Mouse (Mus musculus) erythroblast, embryonic 14.5 days (primary cell): ENCODE data around the gene Kif26b. TPM values are rescaled to one million over a fixed set of nuclear protein-coding genes. Genes with fewer than 3 reads are reported as not detected.

ENCODE experiments used
- H3K27me3 ChIP-seq: 2 replicates; pipeline ENCODE4 v1.6.1; 2012; ENCODE audit warnings: inconsistent platforms; ENCODE audit not compliant: control insufficient read depth
- H3K36me3 ChIP-seq: 2 replicates; pipeline ENCODE4 v1.6.1; 2012; ENCODE audit warnings: mild to moderate bottlenecking, inconsistent platforms; ENCODE audit not compliant: control insufficient read depth
- H3K4me1 ChIP-seq: 2 replicates; pipeline ENCODE4 v1.6.1; 2012; ENCODE audit warnings: inconsistent platforms; ENCODE audit not compliant: control insufficient read depth
- H3K4me3 ChIP-seq: replicated peaks from 2 replicates; pipeline ENCODE3; 2012; ENCODE audit warnings: moderate library complexity, mild to moderate bottlenecking, inconsistent platforms
- H3K9me3 ChIP-seq: 2 replicates; pipeline ENCODE4 v1.6.1; 2012; ENCODE audit warnings: low read length, inconsistent platforms, mixed read lengths; ENCODE audit not compliant: control insufficient read depth
- GATA1 ChIP-seq: IDR thresholded peaks from 2 replicates; pipeline ENCODE4 v1.6.1; 2012; ENCODE audit warnings: low read length, inconsistent platforms, mixed read lengths
- TAL1 ChIP-seq: IDR thresholded peaks from 3 replicates; pipeline ENCODE4 v1.6.1; 2012; ENCODE audit warnings: low read length, inconsistent platforms, mixed read lengths
- polyA plus RNA-seq: library from polyadenylated mRNA; stranded (reverse); fragments of >175 nt; gene quantifications from 2 replicates; pipeline ENCODE4 v1.2.3, GENCODE M21; 2012

The Kif26b gene
- polyA plus RNA-seq, 1 experiment: not detected

DNA sequence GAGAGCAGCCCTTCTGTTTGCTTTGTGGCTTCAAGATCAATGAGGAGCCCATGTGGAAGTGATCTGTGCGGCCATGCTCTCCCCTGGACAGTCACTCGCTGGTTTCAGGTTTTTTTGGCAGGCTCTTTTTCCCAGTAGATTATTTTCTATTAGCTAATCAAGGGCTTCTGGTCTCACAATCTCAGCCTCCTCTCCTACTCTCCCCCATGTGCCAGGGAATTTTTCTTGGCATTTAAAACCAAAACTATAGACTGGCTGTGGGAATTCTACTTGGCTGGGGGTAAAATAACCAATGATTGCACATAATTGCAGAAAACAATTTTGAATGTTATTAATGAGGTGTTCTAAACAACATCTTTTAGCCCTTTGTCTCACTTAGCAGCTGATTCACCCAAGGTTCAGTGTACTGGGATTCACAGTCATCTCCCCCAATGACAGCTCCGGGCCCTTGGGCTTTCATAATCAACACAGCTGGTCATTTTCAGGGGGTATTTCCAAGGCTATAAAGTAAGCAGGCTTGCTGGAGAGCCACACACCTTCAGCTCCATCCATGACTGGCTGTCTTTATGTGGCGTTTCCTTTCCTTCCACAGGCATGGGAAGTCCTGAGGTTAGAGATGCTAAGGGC lies 44.6 kb downstream of the Kif26b start:
- Histone ChIP-seq H3K9me3 (0 out of 2 replicates have a peak, but pooled peaks cover 2% of the 10 kb centered on the region), H3K4me1 (no peaks in the 10 kb centered on the region), H3K4me3 (no peak overlapping the region), H3K36me3 (no peaks in the 10 kb centered on the region), H3K27me3 (no peaks in the 10 kb centered on the region; the same call in 1 of the 2 replicates)
- TF ChIP-seq GATA1: no peak
- no peak for TF ChIP-seq TAL1

DNA sequence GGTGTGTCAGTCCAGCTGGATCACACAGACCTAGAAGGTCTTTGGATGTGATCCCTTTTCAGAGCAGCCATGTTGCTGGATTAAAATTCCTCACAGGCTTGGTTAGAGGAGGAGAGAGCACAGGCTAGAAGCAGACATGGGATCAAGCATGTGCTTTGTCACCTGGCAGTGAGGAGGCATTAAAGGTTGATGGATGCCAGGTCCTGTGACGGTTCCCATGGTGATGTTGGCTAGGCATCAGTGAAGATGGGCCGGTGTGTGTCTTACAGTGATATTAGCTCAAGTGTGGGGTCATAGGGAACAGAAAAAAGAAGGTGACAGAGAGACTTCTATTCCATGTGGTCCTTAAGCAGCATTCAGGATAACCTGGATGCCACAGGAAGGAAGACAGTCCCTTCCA lies 46.8 kb downstream of the Kif26b start:
- H3K9me3 ChIP-seq: 0 out of 2 replicates have a peak, but pooled peaks cover 2% of the 10 kb centered on the region
- H3K36me3 ChIP-seq: no peaks in the 10 kb centered on the region
- no peak for TF ChIP-seq GATA1
- TF ChIP-seq TAL1: no peak
- no peaks in the 10 kb centered on the region; the same call in 1 of the 2 replicates for H3K27me3 ChIP-seq
- H3K4me1 ChIP-seq: no peaks in the 10 kb centered on the region
- H3K4me3 ChIP-seq: no peak overlapping the region

DNA sequence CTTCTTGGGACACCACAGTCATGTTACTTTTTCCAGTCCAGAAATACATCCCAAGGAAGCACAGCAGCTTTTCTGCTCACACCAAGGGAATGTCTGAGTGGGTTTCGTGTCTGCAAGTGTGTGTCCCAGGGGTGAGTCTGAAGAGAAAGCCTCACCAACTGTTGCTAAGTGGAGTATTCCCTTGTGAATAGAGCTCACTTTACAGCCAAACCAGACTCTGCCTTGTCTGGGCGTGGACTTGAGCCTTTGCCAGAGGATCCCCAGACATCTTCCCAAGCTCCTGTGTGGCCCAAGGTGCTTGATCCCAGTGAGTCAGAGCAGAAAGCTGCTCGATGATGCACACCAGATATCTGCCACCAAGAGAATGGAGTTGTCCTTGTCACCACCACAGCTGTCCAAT lies 48.0 kb downstream of the Kif26b start:
- Histone ChIP-seq H3K9me3 (0 out of 2 replicates have a peak, but pooled peaks cover 2% of the 10 kb centered on the region), H3K4me1 (no peaks in the 10 kb centered on the region), H3K36me3 (no peaks in the 10 kb centered on the region), H3K4me3 (no peak overlapping the region), H3K27me3 (no peaks in the 10 kb centered on the region; the same call in 1 of the 2 replicates)
- TF ChIP-seq GATA1: no peak
- no peak for TF ChIP-seq TAL1

DNA sequence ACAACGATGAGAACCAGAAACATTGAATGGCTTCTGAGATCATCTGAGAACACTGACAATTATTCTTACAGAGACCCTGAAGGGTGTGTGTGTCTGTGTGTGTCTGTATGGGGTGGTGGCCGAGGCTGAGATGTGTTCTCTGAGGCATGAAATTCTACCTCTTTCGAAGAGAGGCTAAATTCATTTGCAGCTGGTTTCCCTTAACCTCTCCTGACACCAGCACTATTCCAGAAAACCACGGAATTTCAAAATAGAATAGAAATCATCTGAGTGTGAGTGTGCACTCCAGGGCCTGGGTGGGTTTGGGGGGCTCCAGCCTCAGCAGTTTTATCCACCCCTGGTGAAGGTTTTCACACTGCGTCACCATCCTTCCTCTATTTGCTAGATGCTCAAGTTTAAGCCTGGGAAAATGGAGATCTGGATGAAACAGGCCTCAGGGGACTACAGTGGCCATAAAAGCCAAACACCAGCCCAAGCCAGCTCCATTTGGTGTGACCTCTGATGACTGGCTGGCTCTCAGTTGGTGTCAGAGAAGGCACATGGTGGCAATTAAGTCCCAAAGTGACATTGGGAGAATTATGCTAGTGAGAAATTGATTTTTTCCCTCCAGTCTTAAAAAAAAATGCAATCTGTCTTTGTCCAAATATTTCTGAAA lies 56.6 kb downstream of the Kif26b start:
- H3K9me3 ChIP-seq: no peaks in the 10 kb centered on the region
- H3K27me3 ChIP-seq: no peaks in the 10 kb centered on the region
- H3K36me3 ChIP-seq: no peaks in the 10 kb centered on the region
- TF ChIP-seq TAL1 (no peak), GATA1 (no peak)
- no peaks in the 10 kb centered on the region for H3K4me1 ChIP-seq
- H3K4me3 ChIP-seq: no peak overlapping the region

DNA sequence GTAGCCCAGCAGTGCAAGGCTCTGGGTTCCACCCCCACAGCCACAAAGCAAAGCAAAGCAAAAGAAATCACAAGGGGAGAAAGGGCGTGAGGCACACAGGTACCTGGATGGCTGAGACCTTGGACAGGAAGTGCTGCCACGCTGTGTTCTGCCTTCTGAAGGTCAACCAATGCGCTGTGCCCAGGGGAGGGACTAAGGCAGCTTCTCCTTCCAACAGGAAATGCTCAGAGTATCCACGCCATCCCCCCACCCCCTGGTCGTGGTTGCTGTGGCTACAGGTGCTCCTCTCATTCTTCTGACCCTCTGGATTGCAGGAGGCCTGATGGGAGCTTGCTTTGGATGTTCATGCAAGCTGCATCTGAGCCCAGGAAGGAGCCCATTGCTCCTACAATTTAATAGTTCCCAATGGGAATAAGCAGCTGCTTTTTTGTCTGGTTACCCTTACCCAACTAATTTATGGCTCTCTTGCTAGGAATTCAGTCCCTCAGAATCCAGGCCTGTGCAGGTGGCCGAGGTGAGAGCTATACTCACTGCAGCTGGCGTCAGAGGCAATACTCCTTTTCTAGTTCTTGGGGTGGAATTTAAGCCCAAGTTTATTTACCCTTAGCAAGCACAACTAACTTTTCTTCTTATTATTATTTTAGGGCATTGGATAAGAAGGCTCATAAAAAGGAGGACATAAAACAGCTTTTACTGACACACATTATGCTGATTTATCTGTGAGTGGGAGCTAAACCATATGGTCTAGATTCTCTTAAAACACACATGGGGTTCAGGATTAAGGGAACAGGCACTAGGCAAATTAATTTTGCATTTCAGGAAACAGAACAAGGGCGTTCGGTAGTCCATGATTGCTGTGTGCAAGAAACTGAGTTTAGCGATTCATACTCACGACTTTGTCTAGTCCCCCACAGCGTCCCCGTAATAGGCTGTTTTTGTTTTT lies 61.6 kb downstream of the Kif26b start:
- TF ChIP-seq TAL1 (no peak), GATA1 (no peak)
- Histone ChIP-seq H3K4me1 (no peaks in the 10 kb centered on the region), H3K27me3 (no peaks in the 10 kb centered on the region), H3K9me3 (no peaks in the 10 kb centered on the region), H3K36me3 (no peaks in the 10 kb centered on the region), H3K4me3 (no peak overlapping the region)

DNA sequence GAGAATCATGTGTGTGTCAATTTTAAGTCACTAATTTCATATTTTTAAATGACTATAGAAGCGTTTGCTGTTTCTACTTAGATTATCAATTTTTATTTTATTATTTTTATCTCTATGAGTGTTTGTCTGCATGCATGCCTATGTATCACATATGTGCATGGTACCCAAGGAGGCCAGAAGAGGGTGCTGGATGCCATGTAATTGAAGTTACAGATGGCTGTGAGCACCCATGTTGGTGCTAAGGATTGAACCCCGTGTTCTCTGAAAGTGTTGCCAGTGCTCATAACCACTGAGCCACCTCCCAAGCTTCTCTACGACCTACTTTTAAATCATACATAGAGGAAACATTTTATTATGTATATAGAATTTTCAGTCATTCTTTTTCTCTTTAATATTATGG lies 68.2 kb downstream of the Kif26b start:
- TF ChIP-seq TAL1 (no peak), GATA1 (no peak)
- no peaks in the 10 kb centered on the region for H3K9me3 ChIP-seq

DNA sequence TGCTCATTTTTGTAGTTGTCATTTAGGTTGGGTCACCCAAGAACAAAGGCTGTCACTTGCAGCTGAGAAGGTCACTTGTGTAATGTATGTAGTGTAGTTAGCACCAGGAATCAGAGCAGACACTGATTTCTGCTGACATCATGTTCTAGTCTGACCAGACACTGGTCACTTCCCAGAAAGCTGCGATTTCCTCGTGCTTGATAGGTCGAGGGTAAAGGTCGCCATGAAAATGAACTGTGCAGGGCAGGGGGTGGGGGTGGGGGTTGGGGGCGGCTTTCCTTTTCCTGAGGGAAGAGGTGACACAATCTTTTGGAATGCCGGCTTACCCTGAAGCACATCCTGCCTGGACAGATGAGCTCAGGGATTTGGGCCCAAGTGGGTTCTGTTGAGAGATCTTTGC lies 68.8 kb downstream of the Kif26b start:
- no peaks in the 10 kb centered on the region for H3K27me3 ChIP-seq
- TF ChIP-seq GATA1: no peak
- TF ChIP-seq TAL1: no peak
- no peak overlapping the region for H3K4me3 ChIP-seq
- H3K36me3 ChIP-seq: no peaks in the 10 kb centered on the region
- no peaks in the 10 kb centered on the region for H3K4me1 ChIP-seq
- no peaks in the 10 kb centered on the region for H3K9me3 ChIP-seq

More for the DNA sequence above, 68.2 kb downstream of the Kif26b start:
- H3K36me3 ChIP-seq: no peaks in the 10 kb centered on the region
- no peaks in the 10 kb centered on the region for H3K4me1 ChIP-seq
- H3K4me3 ChIP-seq: no peak overlapping the region
- no peaks in the 10 kb centered on the region for H3K27me3 ChIP-seq

DNA sequence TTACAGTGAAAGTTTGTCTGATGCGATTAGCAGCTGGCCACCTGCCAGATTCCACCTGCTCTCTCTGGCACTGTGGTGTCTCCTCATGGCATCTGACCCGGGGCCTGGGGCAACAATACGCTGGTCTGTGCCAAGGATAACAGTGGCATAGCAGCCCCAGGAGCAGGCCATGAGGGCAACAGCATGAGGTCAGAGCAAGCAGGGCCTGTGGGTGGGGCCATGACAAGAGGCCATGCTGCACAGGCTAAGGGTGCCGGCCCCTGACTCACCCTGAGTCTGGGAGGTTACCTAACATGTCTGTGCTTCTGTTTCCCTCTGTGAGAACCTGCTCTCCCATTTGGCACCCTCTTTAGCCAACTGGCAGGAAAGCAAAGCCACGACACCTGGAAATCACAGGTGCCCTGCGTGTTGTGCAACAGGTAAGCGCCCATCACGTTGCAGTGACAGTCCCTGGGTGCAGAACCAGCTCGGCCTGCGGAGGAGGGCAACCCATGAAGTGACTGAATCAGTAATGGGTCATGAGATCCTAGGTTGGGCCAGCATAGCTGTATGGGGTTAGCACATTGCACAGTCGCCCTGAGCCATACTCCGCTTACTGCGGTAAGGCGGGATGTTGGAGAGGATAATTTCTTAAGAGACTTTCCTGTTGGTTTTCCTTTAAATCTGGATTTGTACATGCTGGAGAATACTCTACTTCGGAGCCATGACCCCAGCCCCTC lies 72.1 kb downstream of the Kif26b start:
- no peaks in the 10 kb centered on the region for H3K9me3 ChIP-seq
- no peaks in the 10 kb centered on the region for H3K4me1 ChIP-seq
- TF ChIP-seq GATA1: no peak
- no peak for TF ChIP-seq TAL1
- no peaks in the 10 kb centered on the region for H3K36me3 ChIP-seq
- H3K27me3 ChIP-seq: no peaks in the 10 kb centered on the region
- no peak overlapping the region for H3K4me3 ChIP-seq
